Mouse (Mus musculus) hematopoietic stem cell, adult 5-6 weeks (primary cell): ENCODE results near the gene Arhgap30. TPM values are rescaled to one million over a fixed set of nuclear protein-coding genes. Genes with fewer than 3 reads are reported as not detected.

ENCODE experiments used
- ATAC-seq, 2 experiments: fragments of 125-278 bp in 1 of 2; replicated peaks in 1 of 2; 2 replicates each; pipeline ENCODE4 v1.8.0; 2016 to 2017; ENCODE audit warnings: inconsistent platforms in 2 of 2, mild to moderate bottlenecking in 2 of 2, moderate number of reproducible peaks in 2 of 2, low read depth in 1 of 2, moderate TSS enrichment in 1 of 2; ENCODE audit not compliant: low FRiP score in 2 of 2, poor library complexity in 2 of 2, severe bottlenecking in 2 of 2, insufficient read depth in 1 of 2, low TSS enrichment in 1 of 2
- total RNA-seq: library from RNA; stranded (forward); fragments of 172-1452, 232-1000 nt; gene quantifications from 2 replicates; pipeline ENCODE4 v1.2.3, GENCODE M21; 2017

Gene Arhgap30
- total RNA-seq, 1 experiment from 2014 or later = 112 TPM

DNA sequence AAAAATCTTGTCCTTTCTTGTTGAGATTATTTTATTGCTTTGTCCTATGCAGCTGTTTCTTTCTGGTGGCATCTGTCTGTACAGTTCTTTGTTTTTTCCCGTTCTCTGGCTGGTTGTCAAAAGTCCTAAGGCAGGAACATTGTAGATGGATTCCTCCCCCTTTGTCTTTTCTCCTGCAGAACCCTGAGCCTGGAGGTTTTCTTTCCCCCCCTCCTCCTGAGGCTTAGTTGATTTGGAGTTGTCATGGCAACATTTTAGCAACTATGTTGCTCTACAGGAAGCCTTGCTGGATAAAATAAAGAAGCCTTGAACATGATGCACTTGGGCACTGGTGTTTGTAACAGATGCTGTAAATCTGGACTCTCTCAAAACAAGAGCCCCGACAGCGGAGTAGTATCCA lies 23.7 kb downstream of the Arhgap30 start:
- ATAC-seq = no peak

DNA sequence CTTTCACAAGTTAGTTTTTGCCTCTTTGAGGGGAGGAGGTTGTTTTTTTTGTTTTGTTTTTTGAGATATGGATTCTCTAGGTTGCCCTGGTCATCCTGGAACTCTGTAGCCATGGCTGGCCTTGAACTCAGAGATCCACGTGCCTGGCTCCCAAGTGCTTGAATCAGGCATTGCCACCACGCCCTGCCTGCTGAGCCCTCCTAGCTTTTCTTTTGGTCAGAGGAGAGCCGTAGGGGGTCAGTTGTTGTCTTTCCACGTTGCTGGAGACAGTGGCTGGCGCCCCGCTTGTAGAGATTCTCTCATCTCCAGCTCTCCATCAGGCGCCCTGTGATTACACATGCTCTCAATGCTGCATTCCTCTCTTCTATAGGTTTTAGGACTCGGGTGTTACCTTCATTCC lies 24.9 kb downstream of the Arhgap30 start:
- no peak for ATAC-seq

DNA sequence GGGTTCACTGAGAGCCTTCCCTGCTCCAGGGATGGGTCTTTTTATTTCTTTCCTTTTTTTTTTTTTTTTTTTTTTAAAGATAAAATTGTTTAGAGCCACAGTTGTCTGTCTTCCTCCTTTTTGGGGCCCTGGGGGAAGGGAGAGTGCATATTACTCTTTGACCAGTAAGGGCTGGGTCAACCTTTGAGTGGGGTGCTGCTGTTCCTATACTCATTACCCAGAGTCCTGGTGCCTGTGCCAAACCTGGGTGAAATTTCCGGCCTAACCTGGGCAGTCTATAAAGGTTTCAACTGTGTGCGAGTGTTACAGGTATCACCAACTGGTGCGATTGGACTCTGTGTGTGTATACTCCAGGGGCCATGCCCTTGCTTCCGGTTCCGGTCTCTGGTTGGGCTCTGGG lies 29.9 kb downstream of the Arhgap30 start, which contains the start of gene Tstd1:
Gene Tstd1, plus strand, starts transcription at position 213 of the 400 bp plus-strand sequence.
- ATAC-seq = no peak

DNA sequence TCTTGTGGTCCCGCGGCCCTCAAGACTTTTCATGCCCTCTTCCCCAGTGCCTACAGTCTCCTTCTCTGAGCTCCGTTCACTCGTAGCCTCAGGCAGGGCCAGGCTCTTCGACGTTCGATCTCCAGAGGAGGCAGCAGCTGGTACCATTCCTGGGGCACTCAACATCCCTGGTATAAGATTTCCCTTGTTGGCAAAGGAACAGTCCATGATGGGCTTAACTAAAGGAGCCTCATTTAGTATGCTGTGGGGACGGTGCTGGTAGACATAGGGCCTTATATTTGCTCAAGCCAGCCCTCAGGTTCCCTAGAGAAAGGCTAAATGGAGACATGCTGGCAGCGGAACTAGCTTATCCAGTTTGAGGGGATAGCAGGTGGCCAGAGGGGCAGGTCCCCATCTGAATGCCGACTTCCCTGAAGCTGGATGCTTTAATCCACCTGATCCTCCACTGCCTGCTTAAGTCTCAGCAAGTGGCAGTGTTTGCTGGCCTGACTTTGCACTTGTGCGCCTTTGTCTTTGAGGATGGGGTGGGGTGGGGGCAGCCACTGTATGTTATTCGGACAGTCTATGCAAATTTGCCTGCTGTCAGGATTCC lies 30.6 kb downstream of the Arhgap30 start:
- no peak for ATAC-seq

GRCm38 (mm10) chr1:171419905-171420304 lies 31.2 kb downstream of the Arhgap30 start:
- ATAC-seq = no peak

- no peak for ATAC-seq
Measured at GRCm38 (mm10) chr1:171422504-171423095, 33.8 kb downstream of the Arhgap30 start.

DNA sequence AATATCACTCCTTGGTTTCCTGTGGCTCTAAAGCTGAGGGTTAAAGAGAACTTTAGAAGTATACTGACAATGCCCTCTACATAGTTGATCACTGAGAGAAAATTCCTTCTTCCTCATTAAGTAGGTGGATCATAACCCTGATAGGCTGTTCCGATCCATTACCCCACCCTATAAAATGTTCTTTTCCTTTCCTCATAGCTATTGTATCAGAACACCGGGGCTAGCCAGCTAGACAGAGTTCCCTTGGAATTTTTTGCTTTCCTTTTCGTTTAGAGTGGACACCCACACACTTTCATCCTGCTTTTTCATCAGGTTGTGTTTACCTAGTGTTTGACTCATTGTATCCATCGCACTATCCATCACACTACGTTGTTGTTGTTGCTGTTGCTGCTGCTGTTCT lies 35.9 kb downstream of the Arhgap30 start:
- no peak for ATAC-seq

- ATAC-seq = no peak
Measured at GRCm38 (mm10) chr1:171425126-171425525, 36.4 kb downstream of the Arhgap30 start.

GRCm38 (mm10) chr1:171432158-171432557 lies 43.4 kb downstream of the Arhgap30 start:
- ATAC-seq = no peak

GRCm38 (mm10) chr1:171435288-171435814 lies 46.6 kb downstream of the Arhgap30 start:
- ATAC-seq = no peak

DNA sequence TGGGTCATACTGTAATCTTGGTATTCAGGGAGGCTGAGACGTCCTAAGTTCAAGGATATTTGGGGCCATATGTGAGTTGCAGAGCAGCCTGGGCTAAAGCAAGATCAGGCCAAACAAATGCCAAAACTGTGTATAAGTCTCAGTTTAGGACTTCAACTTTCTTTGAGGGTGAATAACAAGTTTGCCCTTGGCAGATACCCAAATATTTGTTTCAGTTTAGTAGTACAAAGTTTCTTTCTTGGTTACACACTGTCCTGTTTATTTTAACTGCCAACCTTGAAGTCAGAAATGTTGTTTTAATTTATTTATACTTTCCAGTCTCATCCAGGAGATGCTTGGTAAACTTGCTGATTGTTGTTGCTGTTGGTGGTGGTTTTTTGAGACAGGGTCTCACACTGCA lies 47.2 kb downstream of the Arhgap30 start:
- ATAC-seq = no peak

- peak; percentile 72 to 74 for ATAC-seq
Measured at GRCm38 (mm10) chr1:171437264-171438013, 48.7 kb downstream of the Arhgap30 start, which contains the start of gene F11r. F11r (plus strand) TSS chr1:171437535.

GRCm38 (mm10) chr1:171438014-171438670 lies 49.4 kb downstream of the Arhgap30 start:
- ATAC-seq = no peak

DNA sequence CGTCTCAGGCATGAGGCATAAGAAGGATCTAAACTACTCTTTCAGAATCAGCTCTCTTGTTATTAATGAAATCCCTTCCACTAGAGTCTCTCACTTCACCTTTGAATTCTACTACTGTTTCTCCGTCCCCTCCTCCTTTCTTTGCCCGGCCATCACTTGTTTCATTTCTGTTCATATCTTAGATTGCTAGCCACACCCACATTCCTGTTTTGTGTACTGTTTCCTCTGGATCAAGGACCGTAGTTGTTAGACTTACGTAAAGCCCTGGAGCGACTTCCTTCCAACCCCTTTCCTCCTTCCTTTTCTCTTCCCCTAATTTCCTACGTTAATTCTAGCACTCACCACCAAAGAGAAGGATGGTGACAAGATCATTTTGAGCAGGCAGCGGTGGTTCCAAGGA lies 50.3 kb downstream of the Arhgap30 start:
- ATAC-seq = no peak

DNA sequence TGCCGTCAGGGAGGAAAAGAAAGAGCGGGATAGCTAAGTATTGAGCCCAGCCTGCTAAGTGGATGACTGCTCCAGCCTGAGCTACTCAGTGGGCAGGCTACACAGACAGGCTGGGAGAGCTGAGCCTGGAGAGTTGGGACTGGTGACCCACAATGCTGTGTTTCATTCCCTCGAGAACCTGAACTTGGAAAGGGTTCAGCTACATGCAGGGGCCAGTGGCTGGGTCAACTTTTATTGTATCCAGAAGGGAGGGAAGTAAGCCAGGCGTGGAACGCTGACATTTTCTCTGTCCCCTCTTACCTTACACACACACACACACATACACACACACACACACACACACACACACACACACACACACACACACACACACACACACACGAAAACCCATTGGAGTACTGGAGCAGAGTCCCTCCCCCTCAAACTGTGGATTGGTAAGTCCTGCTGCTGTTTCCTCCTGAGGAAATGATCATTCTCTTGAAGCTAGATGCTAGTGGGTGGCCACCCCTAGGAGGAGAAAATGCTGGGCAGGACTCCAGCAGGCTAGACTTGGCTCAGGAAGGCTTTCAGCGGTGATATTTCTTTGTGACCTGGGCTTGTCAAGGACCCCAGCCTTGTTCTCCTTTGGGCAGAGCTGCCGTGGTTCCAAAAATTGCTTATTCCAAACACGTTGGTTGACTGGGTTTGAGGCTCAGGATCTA lies 51.4 kb downstream of the Arhgap30 start:
- peak; percentile 33 to 56 for ATAC-seq

DNA sequence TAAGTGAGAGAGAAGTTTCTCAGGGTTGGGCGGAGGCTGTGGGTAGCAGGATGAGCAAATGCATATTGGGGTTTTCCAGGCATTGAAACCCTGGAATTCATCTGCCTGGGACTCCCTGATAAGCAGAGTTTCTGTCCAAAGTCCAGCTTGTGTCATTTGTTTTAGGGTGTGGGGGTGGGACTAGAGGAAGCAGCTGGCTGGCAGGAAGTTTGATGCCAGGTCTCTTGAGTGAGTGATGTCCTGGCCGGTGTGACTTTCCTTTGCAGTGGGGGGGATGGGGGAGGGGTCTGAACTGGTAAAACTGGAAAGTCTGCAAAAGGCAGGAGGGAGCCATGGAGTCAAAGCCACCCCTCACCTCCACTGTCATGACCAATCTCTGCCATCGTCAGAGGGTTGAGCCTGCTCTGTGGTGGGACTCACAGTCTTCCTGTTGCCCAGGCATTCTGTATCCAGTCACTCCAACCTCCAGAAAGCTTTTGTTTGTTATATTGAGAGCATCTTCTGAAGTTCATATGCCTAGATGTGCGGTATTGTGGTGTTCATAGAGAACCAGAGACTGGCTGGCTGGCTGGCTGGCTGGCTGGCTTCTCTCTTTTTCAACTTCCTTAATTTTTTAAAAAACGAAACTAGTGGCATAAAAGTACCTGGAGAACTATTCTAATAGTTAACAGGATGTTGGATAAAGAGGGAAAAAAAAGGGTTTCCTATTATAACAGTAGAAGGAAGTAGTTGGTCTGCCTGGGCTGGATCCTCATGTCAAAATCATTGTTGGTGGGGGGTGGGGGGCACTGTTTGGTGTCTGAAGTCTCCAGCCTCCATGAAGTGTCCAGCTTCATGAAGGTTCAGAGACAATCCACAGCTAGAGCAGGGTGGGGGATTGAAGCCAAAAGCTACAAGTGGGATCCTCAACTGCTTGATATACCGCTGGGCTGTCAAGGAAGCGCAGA lies 53.0 kb downstream of the Arhgap30 start:
- peak; percentile 28 to 30; a peak in 3 of 4 replicates for ATAC-seq
